Mouse (Mus musculus) MEL (cell line): ENCODE results near the gene Gzf1. TPM values are rescaled to one million over a fixed set of nuclear protein-coding genes. Genes with fewer than 3 reads are reported as not detected.

ENCODE experiments used
- DNase-seq: peaks from one replicate; pipeline ENCODE4 v3.0.0; 2011; ENCODE audit warnings: low read depth, low spot score
- H3K27ac ChIP-seq: 2 replicates; pipeline ENCODE4 v1.5.1; 2012; ENCODE audit warnings: low read depth, mild to moderate bottlenecking, control low read depth, low read length, moderate library complexity; ENCODE audit not compliant: control insufficient read depth
- H3K27me3 ChIP-seq, 2 experiments: fragments of 150-350 bp in 1 of 2; sonication (generic) in 1 of 2; 2 replicates each; pipeline ENCODE4 v1.6.1; 2012; ENCODE audit warnings: low read length in 2 of 2, mild to moderate bottlenecking in 2 of 2, improper control_type of control experiment in 1 of 2, moderate library complexity in 1 of 2; ENCODE audit not compliant: insufficient read depth in 2 of 2, control insufficient read depth in 1 of 2
- H3K36me3 ChIP-seq, 2 experiments: 2 replicates each; pipeline ENCODE4 v1.6.1; 2012 to 2014; ENCODE audit warnings: low read length in 2 of 2, improper control_type of control experiment in 1 of 2, inconsistent platforms in 1 of 2, mild to moderate bottlenecking in 1 of 2; ENCODE audit not compliant: insufficient read depth in 2 of 2, control insufficient read depth in 1 of 2
- H3K4me1 ChIP-seq, 2 experiments: fragments of 150-350 bp in 1 of 2; sonication (generic) in 1 of 2; 2 replicates each; pipeline ENCODE4 v1.6.1; 2012; ENCODE audit warnings: low read length in 2 of 2, improper control_type of control experiment in 1 of 2, mild to moderate bottlenecking in 1 of 2; ENCODE audit not compliant: insufficient read depth in 2 of 2, control insufficient read depth in 1 of 2
- H3K4me3 ChIP-seq, 2 experiments: fragments of 150-350 bp in 1 of 2; sonication (generic) in 1 of 2; 2 replicates each; pipeline ENCODE4 v1.5.1; 2012; ENCODE audit warnings: low read depth in 2 of 2, low read length in 2 of 2, mild to moderate bottlenecking in 2 of 2, moderate library complexity in 2 of 2, control low read depth in 1 of 2, improper control_type of control experiment in 1 of 2; ENCODE audit not compliant: control insufficient read depth in 1 of 2, insufficient read depth in 1 of 2
- H3K79me2 ChIP-seq: 2 replicates; pipeline ENCODE4 v1.6.1; 2012; ENCODE audit warnings: mild to moderate bottlenecking, low read length, moderate library complexity; ENCODE audit not compliant: control insufficient read depth, poor library complexity, insufficient read depth
- H3K9ac ChIP-seq: 2 replicates; pipeline ENCODE4 v1.6.1; 2012; ENCODE audit warnings: low read depth, mild to moderate bottlenecking, control low read depth, low read length, moderate library complexity; ENCODE audit not compliant: control insufficient read depth, poor library complexity, severe bottlenecking
- H3K9me3 ChIP-seq: fragments of 150-350 bp; sonication (generic); replicated peaks from 2 replicates; pipeline ENCODE4 v1.6.1; 2012; ENCODE audit warnings: mild to moderate bottlenecking, low read length, improper control_type of control experiment, moderate library complexity; ENCODE audit not compliant: insufficient read depth
- BHLHE40 ChIP-seq: IDR thresholded peaks from 2 replicates; pipeline ENCODE4 v1.6.1; 2012; ENCODE audit warnings: low read depth, mild to moderate bottlenecking, inconsistent platforms, low read length, improper control_type of control experiment, borderline replicate concordance
- CTCF ChIP-seq, 3 experiments: IDR thresholded peaks in 2 of 3; conservative IDR thresholded peaks in 1 of 3; 2 replicates each; pipeline ENCODE4 v1.5.1; 2011 to 2012; ENCODE audit warnings: low read length in 3 of 3, low read depth in 2 of 3, mild to moderate bottlenecking in 2 of 3, improper control_type of control experiment in 1 of 3, inconsistent platforms in 1 of 3, mixed read lengths in 1 of 3, moderate library complexity in 1 of 3; ENCODE audit not compliant: control insufficient read depth in 1 of 3, insufficient read depth in 1 of 3, poor library complexity in 1 of 3, severe bottlenecking in 1 of 3
- E2F4 ChIP-seq: IDR thresholded peaks from 2 replicates; pipeline ENCODE4 v1.6.1; 2011; ENCODE audit warnings: low read depth, low read length, improper control_type of control experiment, borderline replicate concordance
- EP300 ChIP-seq, 2 experiments: IDR thresholded peaks; 2 replicates each; pipeline ENCODE4 v1.6.1; 2011; ENCODE audit warnings: improper control_type of control experiment in 2 of 2, low read length in 2 of 2, low read depth in 1 of 2, mild to moderate bottlenecking in 1 of 2
- ETS1 ChIP-seq: IDR thresholded peaks from 2 replicates; pipeline ENCODE4 v1.6.1; 2012; ENCODE audit warnings: low read depth, mild to moderate bottlenecking, inconsistent platforms, low read length, improper control_type of control experiment, moderate library complexity
- GABPA ChIP-seq: IDR thresholded peaks from 2 replicates; pipeline ENCODE4 v1.6.1; 2012; ENCODE audit warnings: low read depth, mild to moderate bottlenecking, inconsistent platforms, low read length, improper control_type of control experiment, moderate library complexity
- HCFC1 ChIP-seq: IDR thresholded peaks from 2 replicates; pipeline ENCODE4 v1.6.1; 2012; ENCODE audit warnings: low read depth, mild to moderate bottlenecking, inconsistent platforms, low read length, improper control_type of control experiment, moderate library complexity
- JUND ChIP-seq: IDR thresholded peaks from 2 replicates; pipeline ENCODE4 v1.6.1; 2011; ENCODE audit warnings: low read depth, mild to moderate bottlenecking, improper control_type of control experiment, low read length
- KAT2A ChIP-seq: conservative IDR thresholded peaks from 2 replicates; pipeline ENCODE4 v1.6.1; 2012; ENCODE audit warnings: low read depth, low read length, improper control_type of control experiment, inconsistent platforms
- MAFK ChIP-seq: IDR thresholded peaks from 2 replicates; pipeline ENCODE4 v1.6.1; 2011; ENCODE audit warnings: low read depth, mild to moderate bottlenecking, low read length, improper control_type of control experiment, borderline replicate concordance
- MAX ChIP-seq: IDR thresholded peaks from 2 replicates; pipeline ENCODE4 v1.6.1; 2011; ENCODE audit warnings: low read length, improper control_type of control experiment
- MEF2A ChIP-seq: IDR thresholded peaks from 2 replicates; pipeline ENCODE4 v1.6.1; 2014; ENCODE audit warnings: low read depth, mild to moderate bottlenecking, inconsistent platforms, low read length, improper control_type of control experiment; ENCODE audit not compliant: poor library complexity, insufficient replicate concordance, severe bottlenecking; ENCODE audit errors: extremely low read depth
- MYB ChIP-seq: IDR thresholded peaks from 2 replicates; pipeline ENCODE4 v1.6.1; 2011; ENCODE audit warnings: mild to moderate bottlenecking, low read depth, low read length, improper control_type of control experiment
- NELFE ChIP-seq: IDR thresholded peaks from 2 replicates; pipeline ENCODE4 v1.6.1; 2011; ENCODE audit warnings: low read depth, low read length, improper control_type of control experiment
- NRF1 ChIP-seq: IDR thresholded peaks from 2 replicates; pipeline ENCODE4 v1.6.1; 2014; ENCODE audit warnings: low read depth, mild to moderate bottlenecking, inconsistent platforms, low read length, improper control_type of control experiment, moderate library complexity; ENCODE audit not compliant: poor library complexity, insufficient read depth, severe bottlenecking
- POLR2A ChIP-seq, 2 experiments: IDR thresholded peaks; 2 replicates each; pipeline ENCODE4 v1.6.1; 2011 to 2012; ENCODE audit warnings: low read length in 2 of 2, mild to moderate bottlenecking in 2 of 2, control low read depth in 1 of 2, improper control_type of control experiment in 1 of 2, low read depth in 1 of 2, moderate library complexity in 1 of 2; ENCODE audit not compliant: control insufficient read depth in 1 of 2, insufficient read depth in 1 of 2, poor library complexity in 1 of 2
- POLR2AphosphoS2 ChIP-seq: IDR thresholded peaks from 2 replicates; pipeline ENCODE4 v1.6.1; 2011; ENCODE audit warnings: low read length, improper control_type of control experiment
- RAD21 ChIP-seq: IDR thresholded peaks from 2 replicates; pipeline ENCODE4 v1.6.1; 2011; ENCODE audit warnings: mild to moderate bottlenecking, low read depth, low read length, improper control_type of control experiment
- SMC3 ChIP-seq: IDR thresholded peaks from 2 replicates; pipeline ENCODE4 v1.6.1; 2011; ENCODE audit warnings: low read depth, low read length, improper control_type of control experiment
- TAL1 ChIP-seq: IDR thresholded peaks from 2 replicates; pipeline ENCODE4 v1.6.1; 2012; ENCODE audit warnings: mild to moderate bottlenecking, inconsistent platforms, low read length, moderate library complexity, mixed read lengths
- TCF12 ChIP-seq: IDR thresholded peaks from 2 replicates; pipeline ENCODE4 v1.6.1; 2014; ENCODE audit warnings: low read depth, mild to moderate bottlenecking, inconsistent platforms, low read length, improper control_type of control experiment, moderate library complexity
- USF2 ChIP-seq, 2 experiments: IDR thresholded peaks; 2 replicates each; pipeline ENCODE4 v1.6.1; 2011 to 2012; ENCODE audit warnings: improper control_type of control experiment in 2 of 2, low read length in 2 of 2, borderline replicate concordance in 1 of 2, inconsistent platforms in 1 of 2, low read depth in 1 of 2, mild to moderate bottlenecking in 1 of 2; ENCODE audit not compliant: insufficient read depth in 1 of 2
- ZKSCAN1 ChIP-seq: IDR thresholded peaks from 2 replicates; pipeline ENCODE4 v1.6.1; 2012; ENCODE audit warnings: low read depth, mild to moderate bottlenecking, inconsistent platforms, low read length, improper control_type of control experiment, moderate library complexity
- ZNF384 ChIP-seq: IDR thresholded peaks from 2 replicates; pipeline ENCODE4 v1.6.1; 2012; ENCODE audit warnings: low read depth, mild to moderate bottlenecking, inconsistent platforms, low read length, improper control_type of control experiment
- polyA plus RNA-seq, 2 experiments: library from polyadenylated mRNA; stranded (reverse) in 1 of 2; unstranded in 1 of 2; fragments of >175 nt in 1 of 2; fragments of >200 nt in 1 of 2; gene quantifications; 2 replicates each; pipeline versions ENCODE4 v1.2.1 to v1.2.4; 2012; ENCODE audit warnings: low replicate concordance in 2 of 2, low read depth in 1 of 2; ENCODE audit not compliant: insufficient read length in 2 of 2, insufficient read depth in 1 of 2, missing spikeins in 1 of 2
- total RNA-seq: library from RNA; depleted of rRNA; stranded (reverse); fragments of 300-350 nt; gene quantifications from 2 replicates; pipeline ENCODE4 v1.2.3, GENCODE M21; 2012

Gene Gzf1
- total and polyA plus RNA-seq, 3 experiments, result 9.9 to 17.7 TPM; not detected in 1

DNA sequence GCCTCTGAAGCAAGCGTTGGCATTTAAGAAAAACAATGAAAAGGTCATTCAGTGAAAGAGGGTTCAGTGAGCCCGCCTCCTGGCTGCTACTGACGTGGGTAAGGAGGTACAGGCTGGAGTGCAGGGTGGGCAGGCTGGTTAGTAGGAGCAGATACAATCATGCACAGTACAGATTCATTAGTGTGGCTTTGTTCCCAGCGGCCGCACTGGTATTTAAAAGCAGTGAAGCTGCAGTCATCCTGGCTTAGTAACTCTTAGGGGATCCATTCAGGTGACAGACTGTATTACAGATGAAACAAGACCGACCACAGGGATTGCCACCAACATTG lies 26.3 kb downstream of the Gzf1 start:
- Histone ChIP-seq H3K4me3 (no peak overlapping the region), H3K9ac (no peak overlapping the region), H3K27ac (no peak overlapping the region), H3K9me3 (no peaks in the 10 kb centered on the region), H3K4me1 (no peaks in the 10 kb centered on the region), H3K27me3 (no peaks in the 10 kb centered on the region), H3K36me3 (no peaks in the 10 kb centered on the region), H3K79me2 (no peaks in the 10 kb centered on the region)
- TF ChIP-seq RAD21 (no peak), HCFC1 (no peak), TCF12 (no peak), ZNF384 (no peak)
- no peak for DNase-seq

- no peak for DNase-seq
- Histone ChIP-seq H3K9me3 (no peaks in the 10 kb centered on the region), H3K9ac (no peak overlapping the region), H3K27ac (no peak overlapping the region), H3K27me3 (no peaks in the 10 kb centered on the region), H3K4me1 (no peaks in the 10 kb centered on the region), H3K36me3 (no peaks in the 10 kb centered on the region), H3K4me3 (no peak overlapping the region), H3K79me2 (no peaks in the 10 kb centered on the region)
- TF ChIP-seq POLR2AphosphoS2 (no peak), SMC3 (no peak), CTCF (IDR thresholded peaks at IDR 0.05 in 2 of 3, conservative IDR thresholded peaks at IDR 0.05 in 1 of 3; ENCODE audit: control insufficient read depth in 1 of 3, insufficient read depth in 1 of 3, low read depth in 2 of 3, low read length in 3 of 3, poor library complexity in 1 of 3, severe bottlenecking in 1 of 3) (no peak), ZNF384 (no peak), TCF12 (no peak), TAL1 (no peak), ZKSCAN1 (no peak), MAFK (no peak), BHLHE40 (no peak)
Measured at GRCm38 (mm10) chr2:148712326-148712725, 31.5 kb downstream of the Gzf1 start.

- H3K27me3 ChIP-seq, result no peaks in the 10 kb centered on the region
- no peak overlapping the region for H3K4me3 ChIP-seq
Measured at GRCm38 (mm10) chr2:148717072-148717471, 36.2 kb downstream of the Gzf1 start.

More at GRCm38 (mm10) chr2:148717072-148717471, 36.2 kb downstream of the Gzf1 start:
- no peaks in the 10 kb centered on the region for H3K4me1 ChIP-seq
- no peak overlapping the region for H3K27ac ChIP-seq
- no peaks in the 10 kb centered on the region for H3K79me2 ChIP-seq
- no peak for DNase-seq
- no peaks in the 10 kb centered on the region for H3K9me3 ChIP-seq
- no peak overlapping the region for H3K9ac ChIP-seq
- no peak for TF ChIP-seq KAT2A
- no peak for TF ChIP-seq MEF2A
- no peak for TF ChIP-seq NRF1
- TF ChIP-seq TCF12, result no peak
- TF ChIP-seq USF2 (IDR thresholded peaks at IDR 0.05; ENCODE audit: borderline replicate concordance in 1 of 2, insufficient read depth in 1 of 2, low read depth in 1 of 2, low read length in 2 of 2), result no peak
- no peak for TF ChIP-seq ETS1
- no peak for TF ChIP-seq ZKSCAN1
- TF ChIP-seq MAX, result no peak
- TF ChIP-seq CTCF (IDR thresholded peaks at IDR 0.05 in 2 of 3, conservative IDR thresholded peaks at IDR 0.05 in 1 of 3; ENCODE audit: control insufficient read depth in 1 of 3, insufficient read depth in 1 of 3, low read depth in 2 of 3, low read length in 3 of 3, poor library complexity in 1 of 3, severe bottlenecking in 1 of 3), result no peak
- no peak for TF ChIP-seq ZNF384
- TF ChIP-seq POLR2A (IDR thresholded peaks at IDR 0.05; ENCODE audit: control insufficient read depth in 1 of 2, insufficient read depth in 1 of 2, low read depth in 1 of 2, low read length in 2 of 2, poor library complexity in 1 of 2), result no peak
- TF ChIP-seq EP300 (IDR thresholded peaks at IDR 0.05; ENCODE audit: low read depth in 1 of 2, low read length in 2 of 2), result no peak
- no peak for TF ChIP-seq MYB
- no peak for TF ChIP-seq E2F4
- TF ChIP-seq GABPA, result no peak
- TF ChIP-seq JUND, result no peak
- TF ChIP-seq NELFE, result no peak
- no peaks in the 10 kb centered on the region for H3K36me3 ChIP-seq
